Mouse (Mus musculus): ENCODE data around the gene Pacs1. TPM values are rescaled to one million over a fixed set of nuclear protein-coding genes. Genes with fewer than 3 reads are reported as not detected.

The Pacs1 gene
- polyA plus RNA-seq, 1 experiment from 2014 or later = 3.3 TPM

GRCm38 (mm10) chr19:5108702-5109101 is 164.2 kb downstream of the Pacs1 start:
- Histone ChIP-seq H3K36me3 (replicated peaks; ENCODE audit: insufficient read depth, low read length) (peaks cover 22% of the 10 kb centered on the region), H3K27ac (ENCODE audit: low read depth) (no peak overlapping the region), H3K27me3 (ENCODE audit: insufficient read depth, low read length) (no peaks in the 10 kb centered on the region), H3K9ac (replicated peaks) (no peak overlapping the region), H3K9me3 (ENCODE audit: low read length) (no peaks in the 10 kb centered on the region), H3K4me1 (ENCODE audit: insufficient read depth) (peaks cover 27% of the 10 kb centered on the region), H3K4me2 (ENCODE audit: low read depth, low read length) (no peak overlapping the region), H3K4me3 (ENCODE audit: low read depth, low read length) (no peak overlapping the region)
- TF ChIP-seq EP300 (IDR thresholded peaks at IDR 0.05; ENCODE audit: low read depth) (no peak), CTCF (IDR thresholded peaks at IDR 0.05; ENCODE audit: low read depth) (no peak)
- ATAC-seq (no peak), DNase-seq (no peak)
- WGBS (ENCODE audit: insufficient replicate concordance) = 40% methylated on average over 4 of the region's 4 CpGs

GRCm38 (mm10) chr19:5108271-5108575 is 164.7 kb downstream of the Pacs1 start:
- no peak overlapping the region for H3K9ac ChIP-seq (replicated peaks)
- no peaks in the 10 kb centered on the region for H3K27me3 ChIP-seq (ENCODE audit: insufficient read depth, low read length)
- H3K4me2 ChIP-seq (ENCODE audit: low read depth, low read length) = no peak overlapping the region
- H3K36me3 ChIP-seq (replicated peaks; ENCODE audit: insufficient read depth, low read length) = peaks cover 27% of the 10 kb centered on the region
- TF ChIP-seq EP300 (IDR thresholded peaks at IDR 0.05; ENCODE audit: low read depth) (no peak), CTCF (IDR thresholded peaks at IDR 0.05; ENCODE audit: low read depth) (peak; percentile 57)
- no peak overlapping the region for H3K4me3 ChIP-seq (ENCODE audit: low read depth, low read length)
- H3K4me1 ChIP-seq (ENCODE audit: insufficient read depth) = peaks cover 27% of the 10 kb centered on the region
- no peaks in the 10 kb centered on the region for H3K9me3 ChIP-seq (ENCODE audit: low read length)
- no peak overlapping the region for H3K27ac ChIP-seq (ENCODE audit: low read depth)
- ATAC-seq (no peak), DNase-seq (peak; percentile 43)
- WGBS (ENCODE audit: insufficient replicate concordance) = 26% methylated on average over 5 of the region's 5 CpGs

- ATAC-seq (no peak), DNase-seq (no peak)
- H3K9ac ChIP-seq (replicated peaks) = no peak overlapping the region
- no peaks in the 10 kb centered on the region for H3K9me3 ChIP-seq (ENCODE audit: low read length)
- H3K36me3 ChIP-seq (replicated peaks; ENCODE audit: insufficient read depth, low read length) = peaks cover 30% of the 10 kb centered on the region
- H3K27ac ChIP-seq (ENCODE audit: low read depth) = no peak overlapping the region
- peaks cover 27% of the 10 kb centered on the region for H3K4me1 ChIP-seq (ENCODE audit: insufficient read depth)
- H3K27me3 ChIP-seq (ENCODE audit: insufficient read depth, low read length) = no peaks in the 10 kb centered on the region
- WGBS (ENCODE audit: insufficient replicate concordance) = 74% methylated on average over 18 of the region's 18 CpGs
- TF ChIP-seq EP300 (IDR thresholded peaks at IDR 0.05; ENCODE audit: low read depth) = no peak
- TF ChIP-seq CTCF (IDR thresholded peaks at IDR 0.05; ENCODE audit: low read depth) = no peak
- peak overlapping the region; percentile 97 for H3K4me2 ChIP-seq (ENCODE audit: low read depth, low read length)
- H3K4me3 ChIP-seq (ENCODE audit: low read depth, low read length) = no peak overlapping the region
Observed at GRCm38 (mm10) chr19:5107556-5108270, 165.2 kb downstream of the Pacs1 start.

GRCm38 (mm10) chr19:5106731-5107191 is 166.2 kb downstream of the Pacs1 start, which contains the start of gene Rab1b:
Gene Rab1b, minus strand, starts transcription at chr19:5107072.
- Histone ChIP-seq H3K27ac (ENCODE audit: low read depth) (peak within 1 kb of the TSS; percentile 94), H3K4me1 (ENCODE audit: insufficient read depth) (peaks cover 27% of the 10 kb centered on the region), H3K36me3 (replicated peaks; ENCODE audit: insufficient read depth, low read length) (peaks cover 32% of the 10 kb centered on the region), H3K27me3 (ENCODE audit: insufficient read depth, low read length) (no peaks in the 10 kb centered on the region), H3K9me3 (ENCODE audit: low read length) (no peaks in the 10 kb centered on the region), H3K9ac (replicated peaks) (peak within 1 kb of the TSS; percentile 90), H3K4me2 (ENCODE audit: low read depth, low read length) (peak within 1 kb of the TSS; percentile 97), H3K4me3 (ENCODE audit: low read depth, low read length) (peak within 1 kb of the TSS; percentile 87)
- ATAC-seq (peak; percentile 93), DNase-seq (peak; percentile 99)
- no peak for TF ChIP-seq CTCF (IDR thresholded peaks at IDR 0.05; ENCODE audit: low read depth)
- WGBS (ENCODE audit: insufficient replicate concordance) = under 1% methylated on average over 36 of the region's 46 CpGs

GRCm38 (mm10) chr19:5106074-5106473 is 166.8 kb downstream of the Pacs1 start:
- peaks cover 38% of the 10 kb centered on the region for H3K36me3 ChIP-seq (replicated peaks; ENCODE audit: insufficient read depth, low read length)
- peak overlapping the region; percentile 97 for H3K4me2 ChIP-seq (ENCODE audit: low read depth, low read length)
- no peaks in the 10 kb centered on the region for H3K9me3 ChIP-seq (ENCODE audit: low read length)
- H3K9ac ChIP-seq (replicated peaks) = peak overlapping the region; percentile 90
- H3K27ac ChIP-seq (ENCODE audit: low read depth) = peak overlapping the region; percentile 94
- ATAC-seq (no peak), DNase-seq (peak; percentile 44)
- no peaks in the 10 kb centered on the region for H3K27me3 ChIP-seq (ENCODE audit: insufficient read depth, low read length)
- peak overlapping the region; percentile 87 for H3K4me3 ChIP-seq (ENCODE audit: low read depth, low read length)
- TF ChIP-seq EP300 (IDR thresholded peaks at IDR 0.05; ENCODE audit: low read depth) (no peak), CTCF (IDR thresholded peaks at IDR 0.05; ENCODE audit: low read depth) (no peak)
- WGBS (ENCODE audit: insufficient replicate concordance) = 2% methylated on average over 9 of the region's 9 CpGs
- H3K4me1 ChIP-seq (ENCODE audit: insufficient read depth) = peaks cover 27% of the 10 kb centered on the region

- peak; percentile 46 for ATAC-seq
Observed at GRCm38 (mm10) chr19:5098363-5099143, 174.4 kb downstream of the Pacs1 start, which contains the start of gene Cnih2. Gene Cnih2, minus strand, starts transcription at chr19:5098521.

More at GRCm38 (mm10) chr19:5098363-5099143, 174.4 kb downstream of the Pacs1 start, which contains the start of gene Cnih2:
- Histone ChIP-seq H3K27me3 (ENCODE audit: insufficient read depth, low read length) (peaks cover 22% of the 10 kb centered on the region), H3K9ac (replicated peaks) (no peak within 1 kb of the TSS; the same call in 1 of the 2 replicates), H3K27ac (ENCODE audit: low read depth) (no peak within 1 kb of the TSS), H3K4me1 (ENCODE audit: insufficient read depth) (peaks cover 11% of the 10 kb centered on the region), H3K9me3 (ENCODE audit: low read length) (no peaks in the 10 kb centered on the region), H3K4me3 (ENCODE audit: low read depth, low read length) (peak within 1 kb of the TSS; percentile 35), H3K4me2 (ENCODE audit: low read depth, low read length) (peak within 1 kb of the TSS; percentile 75), H3K36me3 (replicated peaks; ENCODE audit: insufficient read depth, low read length) (peaks cover 40% of the 10 kb centered on the region)
- DNase-seq = peak; percentile 71
- WGBS (ENCODE audit: insufficient replicate concordance) = 11% methylated on average over 26 of the region's 48 CpGs
- TF ChIP-seq CTCF (IDR thresholded peaks at IDR 0.05; ENCODE audit: low read depth) (no peak), EP300 (IDR thresholded peaks at IDR 0.05; ENCODE audit: low read depth) (no peak)
